Mouse (Mus musculus) liver, embryonic 16.5 days (tissue): ENCODE data around the gene Spred1. TPM values are rescaled to one million over a fixed set of nuclear protein-coding genes. Genes with fewer than 3 reads are reported as not detected.
A peak's percentile ranks its signal among the peaks of the same experiment; 100 is the strongest.

ENCODE experiments used
- ATAC-seq: fragments of 200-750 bp; cut with Nextera tagmentation; 2 replicates; pipeline ENCODE4 v1.8.0; 2017; ENCODE audit warnings: low read depth, mild to moderate bottlenecking, moderate number of reproducible peaks, moderate library complexity
- H3K27ac ChIP-seq: fragments of 300-500 bp; sonication (generic); 2 replicates; pipeline ENCODE4 v1.5.1; 2014; ENCODE audit warnings: mild to moderate bottlenecking, low read length
- H3K27me3 ChIP-seq: fragments of 300-500 bp; sonication (generic); 2 replicates; pipeline ENCODE4 v1.6.1; 2014; ENCODE audit warnings: low read depth, low read length, mixed read lengths; ENCODE audit not compliant: control insufficient read depth, insufficient read depth
- H3K36me3 ChIP-seq: fragments of 300-500 bp; sonication (generic); 2 replicates; pipeline ENCODE4 v1.6.1; 2014; ENCODE audit warnings: mild to moderate bottlenecking; ENCODE audit not compliant: control insufficient read depth, insufficient read depth
- H3K4me1 ChIP-seq: fragments of 300-500 bp; sonication (generic); 2 replicates; pipeline ENCODE4 v1.6.1; 2014; ENCODE audit warnings: low read depth, low read length, mixed read lengths; ENCODE audit not compliant: control insufficient read depth
- H3K4me2 ChIP-seq: fragments of 300-500 bp; sonication (generic); 2 replicates; pipeline ENCODE4 v1.6.1; 2014; ENCODE audit warnings: low read depth, low read length, mixed read lengths
- H3K4me3 ChIP-seq: fragments of 300-500 bp; sonication (generic); 2 replicates; pipeline ENCODE4 v1.5.1; 2014; ENCODE audit warnings: low read depth, mild to moderate bottlenecking, low read length
- H3K9ac ChIP-seq: fragments of 300-500 bp; sonication (generic); 2 replicates; pipeline ENCODE4 v1.6.1; 2014; ENCODE audit warnings: low read depth, low read length
- H3K9me3 ChIP-seq: fragments of 300-500 bp; sonication (generic); replicated peaks from 2 replicates; pipeline ENCODE4 v1.6.1; 2016; ENCODE audit warnings: low read length; ENCODE audit not compliant: control insufficient read depth
- WGBS: fragments of 180-500 bp; shearing (Covaris S2); extraction: QIAGEN DNeasy Blood & Tissue Kit; methylation state at CpG from one replicate; pipeline ENCODE4 v1.1.7; 2014; ENCODE audit not compliant: insufficient replicate concordance; 5-methylcytosine and 5-hydroxymethylcytosine counted together
- polyA plus RNA-seq: library from polyadenylated mRNA; unstranded; fragments of >200 nt; fragmentation: Nextera tagmentation; extraction: Ambion mirVana; gene quantifications from 2 replicates; pipeline ENCODE4 v1.2.1, GENCODE M21; 2015

The Spred1 gene
- polyA plus RNA-seq, 1 experiment from 2014 or later, result 1.1 TPM

GRCm38 (mm10) chr2:117090061-117090460, 31.1 kb upstream of the Spred1 start:
- H3K9me3 ChIP-seq, result no peaks in the 10 kb centered on the region
- no peaks in the 10 kb centered on the region for H3K27me3 ChIP-seq
- H3K9ac ChIP-seq, result no peak overlapping the region
- no peaks in the 10 kb centered on the region for H3K36me3 ChIP-seq
- 52% methylated on average over 3 of the region's 3 CpGs for WGBS
- no peak overlapping the region for H3K27ac ChIP-seq
- H3K4me2 ChIP-seq, result no peak overlapping the region
- no peak for ATAC-seq
- no peaks in the 10 kb centered on the region for H3K4me1 ChIP-seq
- H3K4me3 ChIP-seq, result no peak overlapping the region

- Histone ChIP-seq H3K9ac (no peak overlapping the region), H3K9me3 (no peaks in the 10 kb centered on the region), H3K27me3 (no peaks in the 10 kb centered on the region), H3K36me3 (no peaks in the 10 kb centered on the region), H3K4me1 (peaks cover 6% of the 10 kb centered on the region; the same call in 1 of the 2 replicates), H3K27ac (no peak overlapping the region), H3K4me2 (no peak overlapping the region), H3K4me3 (no peak overlapping the region)
- ATAC-seq, result no peak
- WGBS, result 15% methylated on average over 2 of the region's 2 CpGs
These were observed 28.2 kb upstream of the Spred1 start for GRCm38 (mm10) chr2:117092946-117093401.

GRCm38 (mm10) chr2:117095491-117095890, 25.7 kb upstream of the Spred1 start:
- Histone ChIP-seq H3K27ac (no peak overlapping the region), H3K9ac (no peak overlapping the region), H3K4me3 (no peak overlapping the region), H3K4me1 (peaks cover 6% of the 10 kb centered on the region; the same call in 1 of the 2 replicates), H3K36me3 (no peaks in the 10 kb centered on the region), H3K27me3 (no peaks in the 10 kb centered on the region), H3K4me2 (no peak overlapping the region), H3K9me3 (no peaks in the 10 kb centered on the region)
- WGBS, result 39% methylated on average over 3 of the region's 3 CpGs
- no peak for ATAC-seq

- no peak overlapping the region for H3K27ac ChIP-seq
- no peaks in the 10 kb centered on the region for H3K27me3 ChIP-seq
- peak; percentile 11; the same call in 1 of the 2 replicates for ATAC-seq
- H3K9ac ChIP-seq, result no peak overlapping the region
- H3K4me2 ChIP-seq, result no peak overlapping the region
- no peaks in the 10 kb centered on the region for H3K36me3 ChIP-seq
- 19% methylated on average over 5 of the region's 5 CpGs for WGBS
- peaks cover 6% of the 10 kb centered on the region; the same call in 1 of the 2 replicates for H3K4me1 ChIP-seq
- H3K9me3 ChIP-seq, result no peaks in the 10 kb centered on the region
- no peak overlapping the region for H3K4me3 ChIP-seq
These were observed 23.9 kb upstream of the Spred1 start for GRCm38 (mm10) chr2:117097305-117097704.

GRCm38 (mm10) chr2:117099316-117099715, 21.9 kb upstream of the Spred1 start:
- Histone ChIP-seq H3K36me3 (no peaks in the 10 kb centered on the region), H3K27me3 (no peaks in the 10 kb centered on the region), H3K27ac (no peak overlapping the region), H3K4me3 (no peak overlapping the region), H3K4me2 (no peak overlapping the region), H3K9ac (no peak overlapping the region), H3K9me3 (no peaks in the 10 kb centered on the region), H3K4me1 (peaks cover 6% of the 10 kb centered on the region; the same call in 1 of the 2 replicates)
- 40% methylated on average over 10 of the region's 10 CpGs for WGBS
- ATAC-seq, result no peak

- no peak for ATAC-seq
- no peak overlapping the region for H3K4me3 ChIP-seq
- H3K9me3 ChIP-seq, result no peaks in the 10 kb centered on the region
- WGBS, result 43% methylated on average over 4 of the region's 4 CpGs
- H3K4me1 ChIP-seq, result no peaks in the 10 kb centered on the region
- no peaks in the 10 kb centered on the region for H3K36me3 ChIP-seq
- H3K27me3 ChIP-seq, result no peaks in the 10 kb centered on the region
- no peak overlapping the region for H3K27ac ChIP-seq
- H3K4me2 ChIP-seq, result no peak overlapping the region
- H3K9ac ChIP-seq, result no peak overlapping the region
These were observed 17.7 kb upstream of the Spred1 start for GRCm38 (mm10) chr2:117103461-117103860.

- H3K9ac ChIP-seq, result no peak overlapping the region
- H3K4me3 ChIP-seq, result no peak overlapping the region
- no peak overlapping the region; the same call in 1 of the 2 replicates for H3K27ac ChIP-seq
- no peaks in the 10 kb centered on the region for H3K4me1 ChIP-seq
- ATAC-seq, result no peak
- no peak overlapping the region for H3K4me2 ChIP-seq
- WGBS, result 27% methylated on average over 7 of the region's 7 CpGs
- no peaks in the 10 kb centered on the region for H3K27me3 ChIP-seq
- no peaks in the 10 kb centered on the region for H3K36me3 ChIP-seq
- H3K9me3 ChIP-seq, result no peaks in the 10 kb centered on the region
These were observed 15.8 kb upstream of the Spred1 start for GRCm38 (mm10) chr2:117105407-117105806.

GRCm38 (mm10) chr2:117108059-117108458, 13.1 kb upstream of the Spred1 start:
- H3K27me3 ChIP-seq, result no peaks in the 10 kb centered on the region
- H3K4me2 ChIP-seq, result no peak overlapping the region
- 41% methylated on average over 4 of the region's 4 CpGs for WGBS
- no peaks in the 10 kb centered on the region for H3K36me3 ChIP-seq
- no peaks in the 10 kb centered on the region for H3K9me3 ChIP-seq
- no peak overlapping the region for H3K27ac ChIP-seq
- no peak overlapping the region for H3K9ac ChIP-seq
- no peak overlapping the region for H3K4me3 ChIP-seq
- ATAC-seq, result peak; percentile 55
- H3K4me1 ChIP-seq, result no peaks in the 10 kb centered on the region

GRCm38 (mm10) chr2:117109296-117109695, 11.9 kb upstream of the Spred1 start:
- Histone ChIP-seq H3K4me2 (no peak overlapping the region), H3K27ac (no peak overlapping the region), H3K4me3 (no peak overlapping the region), H3K9me3 (no peaks in the 10 kb centered on the region), H3K9ac (no peak overlapping the region), H3K27me3 (no peaks in the 10 kb centered on the region), H3K36me3 (no peaks in the 10 kb centered on the region), H3K4me1 (no peaks in the 10 kb centered on the region)
- no peak for ATAC-seq
- 24% methylated on average over 2 of the region's 2 CpGs for WGBS
